Comparison of ENCODE assay signal across 19 mouse cellular contexts in genomic region chr12:72564281-72564795, GRCm38 (mm10).
"Had no signal": no experiment of that assay in that cellular context is flagged by ENCODE, and none has a peak within 500 bp of the region (broad histone marks: within the 10 kb centered on the region; RNA-seq: fewer than 3 reads in every experiment).

No protein-coding gene starts in this region.

- H3K4me2 ChIP-seq: limb, embryonic 12.5 days; limb, embryonic 15.5 days; midbrain, embryonic 11.5 days had no signal

- H3K4me1 ChIP-seq: limb, embryonic 12.5 days; limb, embryonic 15.5 days had no signal

- H3K9me3 ChIP-seq: limb, embryonic 12.5 days; limb, embryonic 15.5 days had no signal

- DNase-seq: kidney, adult 18-20 months; kidney, adult 9 months; kidney, postnatal 14 days; kidney, postnatal 4 days; left cerebral cortex, postnatal 4 days; lung, adult 2 months; lung, postnatal 14 days; lung, postnatal 4 days; midbrain, embryonic 14.5 days; right cerebral cortex, adult 18-20 months; right cerebral cortex, postnatal 25 days; spleen, adult 18-20 months; thymus, adult 18-20 months; thymus, postnatal 36 days had no signal

- H3K27ac ChIP-seq: limb, embryonic 12.5 days; limb, embryonic 15.5 days had no signal

- H3K9ac ChIP-seq: limb, embryonic 12.5 days; limb, embryonic 15.5 days had no signal

- H3K4me3 ChIP-seq: limb, embryonic 12.5 days; limb, embryonic 15.5 days had no signal

- ATAC-seq: inflammation-experienced regulatory T-cells, adult 6 months; intestine, embryonic 16.5 days had no signal

- H3K27me3 ChIP-seq: limb, embryonic 12.5 days; limb, embryonic 15.5 days had no signal
